Mouse (Mus musculus) testis, adult 2 months (tissue): ENCODE measurements around the gene 9130008F23Rik.

ENCODE experiments used
- CTCF ChIP-seq: fragments of 200-500 bp; IDR thresholded peaks from 2 replicates; pipeline ENCODE4 v1.5.1; 2012; ENCODE audit warnings: low read depth, mild to moderate bottlenecking, inconsistent platforms, low read length, moderate library complexity; ENCODE audit not compliant: control insufficient read depth, insufficient read depth, insufficient replicate concordance
- POLR2A ChIP-seq: fragments of 200-500 bp; IDR thresholded peaks from 2 replicates; pipeline ENCODE4 v1.6.1; 2012; ENCODE audit warnings: low read depth, mild to moderate bottlenecking, inconsistent platforms, low read length, moderate library complexity; ENCODE audit not compliant: control insufficient read depth

GRCm38 (mm10) chr17:40899783-40900363 is 19.5 kb upstream of the 9130008F23Rik start:
- TF ChIP-seq CTCF (no peak), POLR2A (no peak)
